9 mouse cellular contexts compared by ENCODE assay signal in the genomic region with DNA sequence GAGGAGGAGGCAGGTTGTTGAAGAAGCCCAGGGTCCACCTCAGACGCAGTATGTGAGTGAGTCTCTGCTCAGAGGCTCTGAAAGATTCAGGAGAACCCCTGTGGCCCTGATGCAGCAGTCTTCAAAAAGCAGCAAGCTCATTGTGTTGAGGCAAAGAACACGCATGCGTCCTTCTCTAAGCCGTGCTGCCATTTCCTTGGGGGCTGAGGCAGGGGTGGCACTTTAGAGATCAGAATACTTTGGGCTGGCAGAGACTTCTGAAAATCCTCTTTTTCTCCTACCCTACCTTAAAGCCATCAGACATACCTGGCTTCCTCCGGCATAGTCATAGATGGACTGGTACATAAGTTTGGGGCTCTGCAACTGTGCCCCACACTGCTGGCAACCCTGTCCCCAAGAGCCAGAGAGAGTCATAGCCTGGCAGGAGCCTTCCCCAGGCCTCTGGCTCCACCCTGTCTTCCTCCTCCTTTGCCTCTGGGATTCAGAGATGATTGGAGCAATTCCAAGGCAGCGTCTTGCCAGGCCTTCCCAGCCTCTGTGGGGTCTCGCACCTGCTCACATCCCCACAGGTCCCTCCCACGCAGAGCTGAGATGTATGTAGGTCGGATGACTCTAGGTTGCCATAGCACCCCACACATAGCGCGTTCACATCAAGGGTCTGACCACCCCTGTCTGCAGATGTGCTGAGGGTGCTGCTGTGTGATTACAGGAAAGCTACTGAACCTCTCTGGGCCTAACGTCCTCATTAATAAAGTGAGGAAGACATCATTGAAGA. TPM values are rescaled to one million over a fixed set of nuclear protein-coding genes. Genes with fewer than 3 reads are reported as not detected.
DNase-seq lines count a peak whose midpoint lies in the region; ATAC-seq and TF ChIP-seq lines count a peak whose summit lies in the region.
"Had no signal": no experiment of that assay in that cellular context is flagged by ENCODE, and none has a peak within 500 bp of the region (broad histone marks: within the 10 kb centered on the region; RNA-seq: fewer than 3 reads in every experiment).

No protein-coding gene starts in this region.

- H3K4me1 ChIP-seq in hindbrain, embryonic 10.5 days (replicated peaks) = peaks cover 58% of the 10 kb centered on the region
- peaks cover 8% of the 10 kb centered on the region; the same call in 1 of the 2 replicates for H3K4me1 ChIP-seq in hindbrain, postnatal 0 days (ENCODE audit: insufficient read depth, low read length)
- peaks cover 11% of the 10 kb centered on the region; the same call in 1 of the 2 replicates for H3K4me1 ChIP-seq in spleen, adult 2 months (ENCODE audit: control insufficient read depth, insufficient read depth, insufficient read length)
- peaks cover 12% of the 10 kb centered on the region for H3K4me1 ChIP-seq in midbrain, embryonic 11.5 days (ENCODE audit: control insufficient read depth, insufficient read depth, low read length)

- ATAC-seq in hindbrain, postnatal 0 days = no peak
- peak; percentile 59 for ATAC-seq in inflammation-experienced regulatory T-cells, adult 6 months
- ATAC-seq in monocyte, adult 5-6 weeks (replicated peaks; ENCODE audit: insufficient number of reproducible peaks, low FRiP score, low TSS enrichment, poor library complexity, severe bottlenecking) = no peak
- no peak for ATAC-seq in midbrain, embryonic 11.5 days (ENCODE audit: low FRiP score)

- H3K27ac ChIP-seq in hindbrain, embryonic 10.5 days = peak overlapping the region; percentile 20
- no peak overlapping the region for H3K27ac ChIP-seq in hindbrain, postnatal 0 days
- peak overlapping the region; percentile 48; the same call in 1 of the 2 replicates for H3K27ac ChIP-seq in spleen, adult 2 months (ENCODE audit: insufficient read depth, low read length)
- no peak overlapping the region for H3K27ac ChIP-seq in midbrain, embryonic 11.5 days (ENCODE audit: low read depth, low read length)
- H3K27ac ChIP-seq: limb, embryonic 12.5 days had no signal

- H3K4me2 ChIP-seq in hindbrain, postnatal 0 days (ENCODE audit: low read depth, low read length) = no peak overlapping the region
- no peak overlapping the region for H3K4me2 ChIP-seq in midbrain, embryonic 11.5 days
- H3K4me2 ChIP-seq: limb, embryonic 12.5 days had no signal

- TF ChIP-seq POLR2A in spleen, adult 2 months (IDR thresholded peaks at IDR 0.05; ENCODE audit: low read depth, low read length) = no peak

- TF ChIP-seq CTCF in hindbrain, postnatal 0 days (IDR thresholded peaks at IDR 0.05; ENCODE audit: low read depth) = no peak
- TF ChIP-seq CTCF in spleen, adult 2 months (IDR thresholded peaks at IDR 0.05; ENCODE audit: extremely low read depth, insufficient read depth, insufficient read length, insufficient replicate concordance) = no peak

- no peak overlapping the region for H3K9ac ChIP-seq in hindbrain, postnatal 0 days (replicated peaks; ENCODE audit: low read length)
- H3K9ac ChIP-seq in midbrain, embryonic 11.5 days (ENCODE audit: low read length) = no peak overlapping the region
- H3K9ac ChIP-seq: limb, embryonic 12.5 days had no signal

- no peaks in the 10 kb centered on the region for H3K9me3 ChIP-seq in hindbrain, embryonic 10.5 days
- H3K9me3 ChIP-seq in hindbrain, postnatal 0 days (ENCODE audit: low read length) = no peaks in the 10 kb centered on the region
- H3K9me3 ChIP-seq in midbrain, embryonic 11.5 days (ENCODE audit: control insufficient read depth, low read length) = no peaks in the 10 kb centered on the region
- H3K9me3 ChIP-seq: limb, embryonic 12.5 days had no signal

- no peak for DNase-seq in hindbrain, embryonic 10.5 days (ENCODE audit: low spot score)
- DNase-seq in hindbrain, postnatal 0 days (ENCODE audit: low spot score) = no peak
- DNase-seq in spleen, adult 2 months (ENCODE audit: low read depth in 1 of 2, low spot score in 2 of 2) = no peak
- DNase-seq in spleen, adult 12 weeks (ENCODE audit: low spot score) = no peak
- no peak for DNase-seq in midbrain, embryonic 11.5 days (ENCODE audit: low spot score, missing footprints)
- DNase-seq: kidney, postnatal 14 days had no signal

- H3K27me3 ChIP-seq in hindbrain, embryonic 10.5 days (ENCODE audit: insufficient read depth, poor library complexity, severe bottlenecking) = 0 out of 2 replicates have a peak, but pooled peaks cover 6% of the 10 kb centered on the region
- H3K27me3 ChIP-seq in hindbrain, postnatal 0 days (ENCODE audit: insufficient read depth, low read length) = no peaks in the 10 kb centered on the region
- no peaks in the 10 kb centered on the region; the same call in 1 of the 2 replicates for H3K27me3 ChIP-seq in spleen, adult 2 months (ENCODE audit: control insufficient read depth, insufficient read depth, low read length)
- H3K27me3 ChIP-seq in midbrain, embryonic 11.5 days (ENCODE audit: control insufficient read depth, insufficient read depth, low read length) = no peaks in the 10 kb centered on the region

- WGBS in hindbrain, embryonic 10.5 days = 79% methylated on average over 12 of the region's 12 CpGs
- 54% methylated on average over 12 of the region's 12 CpGs for WGBS in hindbrain, postnatal 0 days
- 74% methylated on average over 12 of the region's 12 CpGs for WGBS in spleen, adult 2 months
- WGBS in midbrain, embryonic 11.5 days = 74% methylated on average over 12 of the region's 12 CpGs

- H3K4me3 ChIP-seq in hindbrain, embryonic 10.5 days = no peak overlapping the region
- no peak overlapping the region for H3K4me3 ChIP-seq in hindbrain, postnatal 0 days (ENCODE audit: low read length)
- no peak overlapping the region for H3K4me3 ChIP-seq in spleen, adult 2 months (ENCODE audit: extremely low read depth, insufficient read depth, insufficient read length)
- no peak overlapping the region for H3K4me3 ChIP-seq in midbrain, embryonic 11.5 days (ENCODE audit: low read depth, low read length)
- H3K4me3 ChIP-seq: limb, embryonic 12.5 days had no signal

- H3K36me3 ChIP-seq in hindbrain, embryonic 10.5 days = no peaks in the 10 kb centered on the region
- H3K36me3 ChIP-seq in hindbrain, postnatal 0 days (ENCODE audit: insufficient read depth, low read length) = no peaks in the 10 kb centered on the region
- H3K36me3 ChIP-seq in spleen, adult 2 months (ENCODE audit: control insufficient read depth, insufficient read depth, low read length) = no peaks in the 10 kb centered on the region
- no peaks in the 10 kb centered on the region for H3K36me3 ChIP-seq in midbrain, embryonic 11.5 days (ENCODE audit: control insufficient read depth, insufficient read depth, low read length)
- H3K36me3 ChIP-seq: limb, embryonic 12.5 days had no signal

RNA-seq across cellular contexts. Expression of a gene that starts 4.8 kb away (rescaled TPM):
- 2.0 and 6.1 TPM in 2 replicates for polyA plus RNA-seq in hindbrain, embryonic 10.5 days (2016; fragmentation: Nextera tagmentation; extraction: Ambion mirVana)
- 0.16 TPM in 1 of 2 replicates, not detected in the other for total RNA-seq in hindbrain, postnatal 0 days (2014; rRNA removed)
- polyA plus RNA-seq in hindbrain, postnatal 0 days (2015; fragmentation: Nextera tagmentation; extraction: Ambion mirVana) = 0.26 and 0.33 TPM in 2 replicates
- polyA plus RNA-seq in spleen, adult 2 months (2012; rRNA removed) = 0.34 and 0.97 TPM in 2 replicates
- 1 to 10 TPM; 1.5 to 5.2 (median 4.6) TPM for polyA plus RNA-seq in inflammation-experienced regulatory T-cells, adult 6 months (2017; shearing (Covaris generic))
- not detected in 3 replicates for total RNA-seq in monocyte, adult 5-6 weeks (2017)
- polyA plus RNA-seq in midbrain, embryonic 11.5 days (2014; fragmentation: Nextera tagmentation; extraction: Ambion mirVana) = 0.37 and 0.41 TPM in 2 replicates

Comparison
In these comparisons a context has a peak if more than half of its experiments do, and no peak if none do; other contexts are left out.
1. H3K27ac ChIP-seq: peak in hindbrain, embryonic 10.5 days (single experiment) and spleen, adult 2 months (single experiment); none in hindbrain, postnatal 0 days (single experiment) and midbrain, embryonic 11.5 days (single experiment).